Mouse (Mus musculus) embryonic facial prominence, embryonic 14.5 days (tissue): ENCODE measurements around the gene Itpk1. TPM values are rescaled to one million over a fixed set of nuclear protein-coding genes. Genes with fewer than 3 reads are reported as not detected.

Experiments used
- ATAC-seq: fragments of 200-750 bp; cut with Nextera tagmentation; 2 replicates; pipeline ENCODE4 v1.8.0; 2017; ENCODE audit warnings: low read depth, moderate number of reproducible peaks, moderate TSS enrichment
- DNase-seq: peaks from one replicate; pipeline ENCODE4 v3.0.0-alpha.2; 2015; ENCODE audit warnings: low spot score
- H3K27ac ChIP-seq: fragments of 300-500 bp; sonication (generic); replicated peaks from 2 replicates; pipeline ENCODE4 v1.5.1; 2014; ENCODE audit warnings: low read depth, mild to moderate bottlenecking, low read length, moderate library complexity
- H3K27me3 ChIP-seq: fragments of 300-500 bp; sonication (generic); replicated peaks from 2 replicates; pipeline ENCODE4 v1.6.1; 2014; ENCODE audit warnings: low read length; ENCODE audit not compliant: control insufficient read depth, insufficient read depth
- H3K36me3 ChIP-seq: fragments of 300-500 bp; sonication (generic); 2 replicates; pipeline ENCODE4 v1.6.1; 2014; ENCODE audit warnings: low read length, mixed read lengths; ENCODE audit not compliant: control insufficient read depth, insufficient read depth
- H3K4me1 ChIP-seq: fragments of 300-500 bp; sonication (generic); 2 replicates; pipeline ENCODE4 v1.6.1; 2014; ENCODE audit warnings: antibody characterized with exemption, low read length; ENCODE audit not compliant: control insufficient read depth, insufficient read depth
- H3K4me2 ChIP-seq: fragments of 300-500 bp; sonication (generic); 2 replicates; pipeline ENCODE4 v1.6.1; 2014; ENCODE audit warnings: low read depth, mild to moderate bottlenecking, low read length, moderate library complexity, mixed read lengths
- H3K4me3 ChIP-seq: fragments of 300-500 bp; sonication (generic); 2 replicates; pipeline ENCODE4 v1.5.1; 2014; ENCODE audit warnings: low read depth, mild to moderate bottlenecking, low read length
- H3K9ac ChIP-seq: fragments of 300-500 bp; sonication (generic); 2 replicates; pipeline ENCODE4 v1.6.1; 2014; ENCODE audit warnings: low read depth, mild to moderate bottlenecking, low read length, moderate library complexity, mixed read lengths
- H3K9me3 ChIP-seq: fragments of 300-500 bp; sonication (generic); 2 replicates; pipeline ENCODE4 v1.6.1; 2016; ENCODE audit warnings: low read length; ENCODE audit not compliant: control insufficient read depth
- WGBS: fragments of 180-500 bp; shearing (Covaris S2); extraction: QIAGEN DNeasy Blood & Tissue Kit; methylation state at CpG from one replicate; pipeline ENCODE4 v1.1.7; 2014; 5-methylcytosine and 5-hydroxymethylcytosine counted together
- polyA plus RNA-seq: library from polyadenylated mRNA; unstranded; fragments of >200 nt; fragmentation: Nextera tagmentation; extraction: Ambion mirVana; gene quantifications from 2 replicates; pipeline ENCODE4 v1.2.1, GENCODE M21; 2014

The Itpk1 gene
- polyA plus RNA-seq, 1 experiment from 2014 or later = 9.6 TPM

GRCm38 (mm10) chr12:102663349-102664051, 41.2 kb downstream of the Itpk1 start:
- no peak overlapping the region for H3K4me3 ChIP-seq

GRCm38 (mm10) chr12:102661772-102662171, 43.0 kb downstream of the Itpk1 start:
- H3K27ac ChIP-seq = no peak overlapping the region
- DNase-seq = no peak

More at GRCm38 (mm10) chr12:102663349-102664051, 41.2 kb downstream of the Itpk1 start:
- no peaks in the 10 kb centered on the region for H3K27me3 ChIP-seq
- H3K4me1 ChIP-seq = no peaks in the 10 kb centered on the region
- H3K9ac ChIP-seq = no peak overlapping the region
- no peak for ATAC-seq
- H3K27ac ChIP-seq = no peak overlapping the region
- no peak overlapping the region for H3K4me2 ChIP-seq
- no peaks in the 10 kb centered on the region for H3K9me3 ChIP-seq
- no peak for DNase-seq
- H3K36me3 ChIP-seq = 0 out of 2 replicates have a peak, but pooled peaks cover 5% of the 10 kb centered on the region
- WGBS = 76% methylated on average over 11 of the region's 11 CpGs

GRCm38 (mm10) chr12:102660906-102661651, 43.7 kb downstream of the Itpk1 start:
- Histone ChIP-seq H3K9ac (no peak overlapping the region), H3K9me3 (no peaks in the 10 kb centered on the region), H3K4me3 (no peak overlapping the region), H3K36me3 (no peaks in the 10 kb centered on the region), H3K4me1 (peaks cover 1% of the 10 kb centered on the region; the same call in 1 of the 2 replicates), H3K27me3 (no peaks in the 10 kb centered on the region), H3K4me2 (no peak overlapping the region), H3K27ac (no peak overlapping the region)
- 83% methylated on average over 8 of the region's 8 CpGs for WGBS
- no peak for ATAC-seq
- no peak for DNase-seq

More at GRCm38 (mm10) chr12:102661772-102662171, 43.0 kb downstream of the Itpk1 start:
- Histone ChIP-seq H3K4me1 (no peaks in the 10 kb centered on the region), H3K9ac (no peak overlapping the region), H3K36me3 (no peaks in the 10 kb centered on the region), H3K4me2 (no peak overlapping the region), H3K4me3 (no peak overlapping the region), H3K27me3 (no peaks in the 10 kb centered on the region), H3K9me3 (no peaks in the 10 kb centered on the region)
- 59% methylated on average over 7 of the region's 7 CpGs for WGBS
- ATAC-seq = no peak

- Histone ChIP-seq H3K27ac (no peak overlapping the region), H3K4me3 (no peak overlapping the region), H3K36me3 (no peaks in the 10 kb centered on the region), H3K27me3 (no peaks in the 10 kb centered on the region), H3K9ac (no peak overlapping the region), H3K4me1 (peaks cover 8% of the 10 kb centered on the region; the same call in 1 of the 2 replicates), H3K9me3 (no peaks in the 10 kb centered on the region), H3K4me2 (no peak overlapping the region)
- DNase-seq (no peak), ATAC-seq (no peak)
- 57% methylated on average over 6 of the region's 6 CpGs for WGBS
These were observed 51.7 kb downstream of the Itpk1 start for GRCm38 (mm10) chr12:102653003-102653402.

GRCm38 (mm10) chr12:102652420-102652819, 52.3 kb downstream of the Itpk1 start:
- no peak overlapping the region for H3K27ac ChIP-seq
- H3K4me3 ChIP-seq = no peak overlapping the region
- ATAC-seq (no peak), DNase-seq (no peak)
- 57% methylated on average over 8 of the region's 8 CpGs for WGBS
- no peaks in the 10 kb centered on the region for H3K9me3 ChIP-seq
- H3K27me3 ChIP-seq = no peaks in the 10 kb centered on the region
- H3K9ac ChIP-seq = no peak overlapping the region
- peaks cover 8% of the 10 kb centered on the region; the same call in 1 of the 2 replicates for H3K4me1 ChIP-seq
- H3K36me3 ChIP-seq = no peaks in the 10 kb centered on the region
- no peak overlapping the region for H3K4me2 ChIP-seq

- no peaks in the 10 kb centered on the region for H3K9me3 ChIP-seq
- DNase-seq (no peak), ATAC-seq (no peak)
- no peak overlapping the region for H3K4me3 ChIP-seq
- H3K4me1 ChIP-seq = peaks cover 8% of the 10 kb centered on the region; the same call in 1 of the 2 replicates
- H3K36me3 ChIP-seq = no peaks in the 10 kb centered on the region
- no peaks in the 10 kb centered on the region for H3K27me3 ChIP-seq
- no peak overlapping the region for H3K4me2 ChIP-seq
- WGBS = 56% methylated on average over 8 of the region's 8 CpGs
- H3K27ac ChIP-seq = no peak overlapping the region
- no peak overlapping the region for H3K9ac ChIP-seq
These were observed 52.9 kb downstream of the Itpk1 start for GRCm38 (mm10) chr12:102651871-102652270.

GRCm38 (mm10) chr12:102651401-102651800, 53.3 kb downstream of the Itpk1 start:
- DNase-seq (no peak), ATAC-seq (no peak)
- 73% methylated on average over 8 of the region's 8 CpGs for WGBS
- peaks cover 8% of the 10 kb centered on the region; the same call in 1 of the 2 replicates for H3K4me1 ChIP-seq
- no peaks in the 10 kb centered on the region for H3K27me3 ChIP-seq
- no peak overlapping the region for H3K27ac ChIP-seq
- no peak overlapping the region for H3K4me2 ChIP-seq
- no peaks in the 10 kb centered on the region for H3K36me3 ChIP-seq
- H3K4me3 ChIP-seq = no peak overlapping the region
- H3K9ac ChIP-seq = no peak overlapping the region
- no peaks in the 10 kb centered on the region for H3K9me3 ChIP-seq

GRCm38 (mm10) chr12:102650649-102651048, 54.1 kb downstream of the Itpk1 start:
- Histone ChIP-seq H3K9me3 (no peaks in the 10 kb centered on the region), H3K4me2 (no peak overlapping the region), H3K27ac (no peak overlapping the region), H3K4me3 (no peak overlapping the region), H3K9ac (no peak overlapping the region), H3K27me3 (no peaks in the 10 kb centered on the region), H3K4me1 (peaks cover 2% of the 10 kb centered on the region; the same call in 1 of the 2 replicates), H3K36me3 (no peaks in the 10 kb centered on the region)
- WGBS = 89% methylated on average over 4 of the region's 4 CpGs
- DNase-seq (no peak), ATAC-seq (no peak)
